Mouse (Mus musculus) liver, embryonic 14.5 days (tissue): ENCODE results near the gene Zfp60. TPM values are rescaled to one million over a fixed set of nuclear protein-coding genes. Genes with fewer than 3 reads are reported as not detected.
A peak's percentile ranks its signal among the peaks of the same experiment; 100 is the strongest.

Source experiments
- ATAC-seq: fragments of 200-750 bp; cut with Nextera tagmentation; 2 replicates; pipeline ENCODE4 v1.8.0; 2017; ENCODE audit warnings: moderate number of reproducible peaks, mild to moderate bottlenecking, moderate library complexity; ENCODE audit not compliant: insufficient read depth
- DNase-seq, 3 experiments: peaks; one replicate each; pipeline ENCODE4 v3.0.0-alpha.2; 2012 to 2013; ENCODE audit warnings: low read depth in 3 of 3, low spot score in 3 of 3
- H3K27ac ChIP-seq: fragments of 300-500 bp; sonication (generic); 2 replicates; pipeline ENCODE4 v1.5.1; 2014; ENCODE audit warnings: moderate library complexity, mild to moderate bottlenecking, control low read depth, inconsistent platforms
- H3K27me3 ChIP-seq: fragments of 300-500 bp; sonication (generic); 2 replicates; pipeline ENCODE4 v1.6.1; 2014; ENCODE audit warnings: mild to moderate bottlenecking, low read length, moderate library complexity; ENCODE audit not compliant: control insufficient read depth, insufficient read depth
- H3K36me3 ChIP-seq: fragments of 300-500 bp; sonication (generic); replicated peaks from 2 replicates; pipeline ENCODE4 v1.6.1; 2014; ENCODE audit warnings: low read depth; ENCODE audit not compliant: control insufficient read depth, insufficient read depth
- H3K4me1 ChIP-seq, 2 experiments: fragments of 200-500 bp in 1 of 2; fragments of 300-500 bp in 1 of 2; sonication (generic) in 1 of 2; replicated peaks; 2 replicates each; pipeline ENCODE4 v1.6.1; 2012 to 2014; ENCODE audit warnings: antibody characterized with exemption in 1 of 2, inconsistent platforms in 1 of 2, low read length in 1 of 2; ENCODE audit not compliant: control insufficient read depth in 2 of 2, insufficient read depth in 2 of 2
- H3K4me2 ChIP-seq: fragments of 300-500 bp; sonication (generic); 2 replicates; pipeline ENCODE4 v1.6.1; 2014; ENCODE audit warnings: low read depth, mild to moderate bottlenecking, control low read depth, moderate library complexity
- H3K4me3 ChIP-seq, 2 experiments: fragments of 200-500 bp in 1 of 2; fragments of 300-500 bp in 1 of 2; sonication (generic) in 1 of 2; 2 replicates each; pipeline ENCODE4 v1.5.1; 2012 to 2014; ENCODE audit warnings: low read depth in 2 of 2, low read length in 2 of 2, mild to moderate bottlenecking in 2 of 2, control low read depth in 1 of 2, inconsistent platforms in 1 of 2, moderate library complexity in 1 of 2; ENCODE audit not compliant: insufficient read depth in 1 of 2
- H3K9ac ChIP-seq: fragments of 300-500 bp; sonication (generic); replicated peaks from 2 replicates; pipeline ENCODE4 v1.6.1; 2014; ENCODE audit warnings: mild to moderate bottlenecking, control low read depth, moderate library complexity
- H3K9me3 ChIP-seq: fragments of 300-500 bp; sonication (generic); 2 replicates; pipeline ENCODE4 v1.6.1; 2016; ENCODE audit warnings: low read length, mixed read lengths; ENCODE audit not compliant: control insufficient read depth
- CTCF ChIP-seq: IDR thresholded peaks from 2 replicates; pipeline ENCODE4 v1.5.1; 2016; ENCODE audit warnings: antibody characterized with exemption, low read depth, control low read depth
- EP300 ChIP-seq: IDR thresholded peaks from 2 replicates; pipeline ENCODE4 v1.6.1; 2016; ENCODE audit warnings: antibody characterized with exemption, low read depth
- WGBS: fragments of 180-500 bp; shearing (Covaris S2); extraction: QIAGEN DNeasy Blood & Tissue Kit; methylation state at CpG from one replicate; pipeline ENCODE4 v1.1.7; 2014; ENCODE audit not compliant: insufficient replicate concordance; 5-methylcytosine and 5-hydroxymethylcytosine counted together
- polyA plus RNA-seq, 2 experiments: library from polyadenylated mRNA; depleted of rRNA in 1 of 2; stranded (reverse) in 1 of 2; unstranded in 1 of 2; fragments of >200 nt; fragmentation: Nextera tagmentation in 1 of 2; extraction: Ambion mirVana in 1 of 2; gene quantifications; 2 replicates each; pipeline versions ENCODE4 v1.2.1 to v1.2.3; 2012 to 2014

Zfp60 gene
- polyA plus RNA-seq, 2 experiments: 1.4 to 4.5 TPM

DNA sequence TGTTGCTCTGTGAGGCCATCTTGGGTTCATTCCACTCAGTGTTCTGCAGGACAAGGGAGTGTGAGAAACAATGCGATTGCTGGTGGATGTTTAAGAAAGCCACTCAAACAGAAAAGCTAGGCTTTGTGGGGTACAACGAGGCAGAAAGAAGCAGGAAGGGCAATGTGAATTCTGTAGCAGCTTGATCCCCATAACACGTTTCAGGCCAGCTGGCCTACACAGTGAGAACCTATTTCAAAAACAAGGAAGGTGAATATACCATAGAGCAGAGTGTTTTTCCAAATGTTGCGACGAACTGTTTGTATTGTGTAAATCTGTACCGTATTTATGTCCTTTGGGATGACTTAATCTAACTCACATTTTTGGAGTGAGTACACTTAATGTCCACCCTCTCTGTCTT lies 1.3 kb downstream of the Zfp60 start:
- ATAC-seq (no peak), DNase-seq (no peak)
- Histone ChIP-seq H3K27me3 (no peaks in the 10 kb centered on the region), H3K9me3 (no peaks in the 10 kb centered on the region), H3K4me3 (no peak overlapping the region; a peak in 1 of 4 replicates), H3K4me1 (peaks cover 2 to 9% of the 10 kb centered on the region in 2 experiments), H3K4me2 (peak overlapping the region; percentile 73), H3K36me3 (no peaks in the 10 kb centered on the region), H3K27ac (no peak overlapping the region), H3K9ac (no peak overlapping the region)
- 84% methylated on average over 6 of the region's 6 CpGs for WGBS
- TF ChIP-seq CTCF (no peak), EP300 (no peak)

DNA sequence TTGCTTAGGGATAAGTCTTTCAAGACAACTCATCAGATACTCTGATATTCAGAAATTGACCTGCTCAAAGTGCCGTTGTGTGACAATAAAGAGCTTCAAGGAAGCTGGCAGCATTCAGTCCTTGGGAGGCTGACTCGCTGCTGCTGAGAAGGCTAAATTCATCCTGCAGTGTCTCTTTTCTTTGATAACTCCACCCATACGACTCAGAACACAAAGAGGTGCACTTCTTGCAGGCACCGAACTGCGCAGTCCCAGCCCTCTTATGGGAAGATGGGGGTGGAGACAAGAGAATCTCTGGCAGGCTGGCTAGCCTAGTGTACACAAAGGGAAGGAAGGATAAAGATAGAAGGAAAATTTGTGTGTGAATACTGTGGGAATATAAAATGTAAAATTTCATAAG lies 4.3 kb downstream of the Zfp60 start:
- no peak overlapping the region for H3K27ac ChIP-seq
- TF ChIP-seq CTCF (no peak), EP300 (no peak)
- no peaks in the 10 kb centered on the region for H3K9me3 ChIP-seq
- H3K36me3 ChIP-seq: peaks cover 11% of the 10 kb centered on the region
- no peak overlapping the region for H3K4me2 ChIP-seq
- WGBS: 79% methylated on average over 5 of the region's 5 CpGs
- ATAC-seq (no peak), DNase-seq (no peak)
- H3K9ac ChIP-seq: no peak overlapping the region
- no peaks in the 10 kb centered on the region for H3K27me3 ChIP-seq
- no peak overlapping the region for H3K4me3 ChIP-seq
- H3K4me1 ChIP-seq: peaks cover 2 to 9% of the 10 kb centered on the region in 2 experiments

DNA sequence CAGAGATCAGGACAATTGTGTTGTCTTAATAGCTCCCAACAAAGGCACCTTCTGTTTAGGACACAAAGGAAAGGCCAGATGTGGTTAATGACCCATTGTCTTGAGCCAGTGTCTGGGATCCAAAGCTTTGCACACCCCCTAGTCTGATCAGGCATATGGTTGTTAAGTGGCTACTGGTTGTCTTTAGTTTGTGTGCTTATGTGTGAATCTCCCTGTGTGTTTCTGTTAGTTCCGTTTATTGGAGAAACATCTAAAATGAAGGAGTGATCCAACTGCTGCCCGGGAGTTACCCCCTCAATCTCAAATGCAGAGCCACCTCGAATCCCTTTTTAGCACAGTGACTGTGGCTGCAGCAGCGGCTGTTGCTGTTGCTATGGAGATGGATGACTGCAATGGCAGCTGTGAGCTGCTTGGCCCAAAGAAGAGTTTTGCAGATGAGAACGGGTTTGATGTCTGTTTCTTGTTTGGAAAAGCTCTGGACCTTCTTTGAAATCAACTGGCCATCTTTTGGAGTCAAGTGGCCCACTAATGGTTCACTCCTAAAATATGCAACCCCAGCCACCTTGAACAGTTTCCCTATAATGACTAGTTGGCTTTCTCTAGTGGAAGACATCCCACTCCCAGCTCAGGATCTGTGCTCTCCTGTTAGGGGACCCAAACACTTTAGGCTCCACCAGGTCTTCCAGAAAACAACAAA lies 25.3 kb downstream of the Zfp60 start:
- H3K4me3 ChIP-seq: no peak overlapping the region
- H3K9me3 ChIP-seq: no peaks in the 10 kb centered on the region
- DNase-seq (no peak), ATAC-seq (no peak)
- no peaks in the 10 kb centered on the region for H3K4me1 ChIP-seq
- no peak overlapping the region for H3K27ac ChIP-seq
- no peaks in the 10 kb centered on the region for H3K27me3 ChIP-seq
- 42% methylated on average over 5 of the region's 5 CpGs for WGBS
- H3K9ac ChIP-seq: no peak overlapping the region
- no peaks in the 10 kb centered on the region for H3K36me3 ChIP-seq
- no peak overlapping the region for H3K4me2 ChIP-seq
- no peak for TF ChIP-seq CTCF
- TF ChIP-seq EP300: no peak

DNA sequence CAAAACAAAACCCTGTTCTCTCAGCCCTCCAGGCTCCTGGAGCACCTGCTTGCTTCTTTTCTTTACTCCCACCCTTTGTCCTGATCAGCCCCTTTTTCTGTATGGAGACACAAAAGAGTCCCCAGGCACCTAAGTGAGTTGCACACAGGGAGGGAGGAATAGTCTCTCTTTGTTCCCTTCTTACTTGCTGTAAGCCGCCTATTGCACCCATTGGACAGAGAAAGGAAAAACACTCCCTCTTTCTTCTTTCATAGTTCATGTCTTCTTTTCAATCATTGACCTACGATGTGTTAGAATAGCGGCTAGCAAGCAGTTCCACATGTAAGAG lies 25.8 kb downstream of the Zfp60 start:
- Histone ChIP-seq H3K4me2 (no peak overlapping the region), H3K9ac (no peak overlapping the region), H3K4me1 (no peaks in the 10 kb centered on the region), H3K36me3 (no peaks in the 10 kb centered on the region), H3K9me3 (no peaks in the 10 kb centered on the region), H3K4me3 (no peak overlapping the region), H3K27me3 (no peaks in the 10 kb centered on the region), H3K27ac (no peak overlapping the region)
- no peak for ATAC-seq
- no peak for TF ChIP-seq EP300
- TF ChIP-seq CTCF: no peak
- no peak for DNase-seq
- 68% methylated on average over 3 of the region's 3 CpGs for WGBS

DNA sequence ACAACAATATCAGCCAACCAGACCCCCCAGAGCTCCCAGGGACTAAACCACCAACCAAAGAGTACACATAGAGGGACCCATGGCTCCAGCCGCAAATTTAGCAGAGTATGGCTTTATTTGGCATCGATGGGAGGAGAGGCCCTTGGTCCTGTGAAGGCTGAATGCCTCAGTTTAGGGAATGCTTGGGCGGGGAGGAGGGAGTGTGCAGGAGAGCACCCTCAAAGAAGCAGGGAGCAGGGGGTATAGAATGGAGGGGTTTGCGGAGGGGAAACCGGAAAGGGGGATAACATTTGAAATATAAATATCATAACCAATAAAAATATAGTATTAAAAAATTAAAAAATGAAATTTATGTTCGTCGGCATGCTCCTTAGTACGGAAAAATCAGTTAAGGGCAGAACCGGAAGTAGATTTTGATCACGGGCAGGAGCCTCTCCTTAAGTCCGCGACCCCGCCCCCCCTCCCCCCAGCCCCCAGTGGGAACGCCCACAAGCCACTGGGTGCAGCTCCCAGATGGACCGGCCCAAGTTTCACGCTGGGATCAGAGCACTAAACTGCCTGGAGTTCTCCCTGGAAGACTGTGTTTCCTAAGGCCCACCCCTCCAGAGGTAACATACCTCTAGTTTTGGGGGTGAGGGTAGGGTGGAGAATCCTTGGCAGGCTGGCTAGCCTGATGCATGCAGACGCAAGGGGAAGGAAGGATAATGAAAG lies 34.1 kb downstream of the Zfp60 start:
- no peak for ATAC-seq
- 12% methylated on average over 17 of the region's 17 CpGs for WGBS
- TF ChIP-seq EP300 (no peak), CTCF (no peak)
- Histone ChIP-seq H3K36me3 (no peaks in the 10 kb centered on the region), H3K4me1 (no peaks in the 10 kb centered on the region), H3K27ac (no peak overlapping the region), H3K4me3 (no peak overlapping the region), H3K9ac (no peak overlapping the region), H3K4me2 (peak overlapping the region; percentile 3; the same call in 1 of the 2 replicates), H3K27me3 (no peaks in the 10 kb centered on the region), H3K9me3 (no peaks in the 10 kb centered on the region)
- DNase-seq: no peak
